Mouse (Mus musculus) ES-E14 (cell line): ENCODE measurements around the gene Baz2a.

Experiments
- CHD2 ChIP-seq: IDR thresholded peaks from 2 replicates; pipeline ENCODE4 v1.6.1; 2014; ENCODE audit warnings: mild to moderate bottlenecking, low read depth, low read length, inconsistent platforms
- HCFC1 ChIP-seq: IDR thresholded peaks from 2 replicates; pipeline ENCODE4 v1.6.1; 2012; ENCODE audit warnings: low read length, inconsistent platforms, borderline replicate concordance; ENCODE audit not compliant: insufficient read depth
- MAFK ChIP-seq: IDR thresholded peaks from 2 replicates; pipeline ENCODE4 v1.6.1; 2014; ENCODE audit warnings: mild to moderate bottlenecking, low read depth, low read length, inconsistent platforms; ENCODE audit not compliant: insufficient read depth

DNA sequence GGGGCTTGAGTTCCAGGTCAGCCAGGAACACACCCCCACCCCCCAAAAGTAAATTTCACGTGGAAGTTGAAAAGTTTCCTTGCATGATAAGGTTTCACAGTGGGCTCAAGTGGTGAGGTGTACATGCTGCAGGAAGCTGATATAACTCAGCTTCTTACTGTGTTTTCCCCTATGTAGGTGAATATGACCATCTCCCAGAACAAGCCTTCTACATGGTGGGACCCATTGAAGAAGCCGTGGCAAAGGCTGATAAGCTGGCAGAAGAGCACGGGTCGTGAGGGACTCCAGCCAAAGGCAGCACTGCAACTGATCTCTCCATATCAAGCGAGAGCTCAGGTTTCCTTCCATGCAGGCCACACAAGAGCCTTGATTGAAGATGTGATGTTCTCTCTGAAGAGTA, 1.5 kb upstream of the Baz2a start:
- TF ChIP-seq HCFC1 (no peak), MAFK (no peak), CHD2 (no peak)
